Mouse (Mus musculus) frontal cortex, postnatal 10 days (tissue): Measurements from ENCODE around the gene Arfip1.

ENCODE experiments used
- DNase-seq, 2 experiments: peaks; one replicate each; pipeline ENCODE4 v3.0.0; 2022; ENCODE audit warnings: low spot score in 2 of 2, mixed read lengths in 1 of 2

The Arfip1 gene

DNA sequence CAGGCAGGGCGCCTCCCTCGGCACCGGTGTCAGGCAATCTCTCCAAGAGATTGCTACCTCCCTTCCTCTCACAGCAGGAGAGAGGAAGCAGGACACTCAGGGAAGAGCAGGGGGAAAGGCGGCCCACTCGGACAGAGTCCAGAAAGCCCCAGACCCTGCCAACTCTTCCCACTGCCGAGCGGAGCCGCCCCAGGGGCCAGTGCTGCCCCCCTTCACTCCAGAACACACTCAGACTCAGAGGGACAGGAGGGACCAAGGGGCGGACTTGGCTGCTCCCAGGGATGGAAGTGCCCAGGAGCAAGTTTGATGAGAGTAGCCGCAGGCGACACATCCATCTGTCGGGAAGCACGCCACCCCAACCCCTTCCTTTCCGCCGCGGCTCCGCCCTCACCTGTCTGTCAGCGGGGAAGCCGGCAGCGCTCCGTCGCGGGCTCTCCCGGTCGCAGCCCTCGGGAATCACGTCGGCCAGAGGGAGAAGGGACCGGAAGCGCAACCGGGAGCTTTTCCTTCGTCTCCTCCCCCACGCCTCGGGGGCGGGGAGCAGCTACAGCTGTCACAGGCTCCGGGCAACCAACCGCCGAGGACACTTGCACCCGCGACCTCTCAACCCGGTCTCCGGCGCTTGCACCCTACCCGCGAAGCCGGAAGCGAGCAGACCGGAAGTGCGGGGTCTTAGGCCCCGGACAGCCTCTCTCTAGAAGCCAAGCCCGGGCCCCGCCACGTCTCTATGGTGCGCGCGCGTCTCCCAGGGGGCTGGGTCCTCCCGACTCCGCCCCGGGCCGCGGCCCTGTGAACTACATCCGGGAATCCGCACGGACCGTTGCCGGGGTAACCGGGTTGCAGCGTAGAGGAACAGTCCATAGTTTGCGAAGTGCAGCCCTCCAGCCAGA, at the start of gene Arfip1:
Gene Arfip1, minus strand, starts transcription at position 603 of the 890 bp plus-strand sequence.
- peak; percentile 92 to 95 for DNase-seq

- DNase-seq: no peak
Observed at GRCm38 (mm10) chr3:84631586-84631985, 49.2 kb upstream of the Arfip1 start.

DNA sequence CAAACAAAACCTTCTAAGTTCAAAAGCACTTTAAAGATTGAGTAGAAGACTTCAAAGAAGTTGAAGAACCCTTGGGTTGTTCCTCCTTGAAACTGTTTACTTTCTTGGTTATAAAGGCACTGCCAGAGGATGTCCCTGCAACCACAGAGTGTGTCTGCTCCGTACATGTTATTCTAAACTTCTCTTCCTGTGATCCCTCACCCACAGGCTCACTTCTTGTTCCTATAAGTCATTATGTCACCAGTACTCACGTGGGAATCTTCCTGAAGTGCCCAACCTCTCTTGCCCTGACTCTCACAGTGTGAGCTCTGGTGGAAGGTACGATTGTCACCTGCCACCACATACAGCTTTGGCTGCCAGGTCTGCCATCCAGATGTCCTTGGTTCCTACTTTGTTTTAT, 39.6 kb upstream of the Arfip1 start:
- DNase-seq: no peak

DNA sequence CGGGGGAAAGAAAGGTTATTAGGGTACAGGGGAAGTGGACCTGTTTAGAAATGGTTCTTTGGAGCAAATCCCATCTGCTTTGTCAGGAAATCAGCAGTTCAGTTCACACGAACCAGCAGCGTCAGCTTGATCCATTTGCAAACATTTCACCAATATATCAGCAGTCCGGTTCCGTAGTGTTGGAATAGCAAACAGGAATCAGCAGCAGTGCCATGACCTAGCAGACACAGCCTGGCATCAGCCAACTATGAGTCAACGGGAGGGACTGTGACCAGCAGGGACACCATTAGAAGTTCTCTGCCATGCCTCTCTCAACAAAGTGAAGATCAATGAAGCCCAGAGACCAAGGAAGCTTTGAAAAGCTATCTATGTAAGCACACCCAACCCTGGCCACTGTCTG, 37.3 kb upstream of the Arfip1 start:
- no peak for DNase-seq

GRCm38 (mm10) chr3:84619056-84619455, 36.6 kb upstream of the Arfip1 start:
- DNase-seq: no peak

DNA sequence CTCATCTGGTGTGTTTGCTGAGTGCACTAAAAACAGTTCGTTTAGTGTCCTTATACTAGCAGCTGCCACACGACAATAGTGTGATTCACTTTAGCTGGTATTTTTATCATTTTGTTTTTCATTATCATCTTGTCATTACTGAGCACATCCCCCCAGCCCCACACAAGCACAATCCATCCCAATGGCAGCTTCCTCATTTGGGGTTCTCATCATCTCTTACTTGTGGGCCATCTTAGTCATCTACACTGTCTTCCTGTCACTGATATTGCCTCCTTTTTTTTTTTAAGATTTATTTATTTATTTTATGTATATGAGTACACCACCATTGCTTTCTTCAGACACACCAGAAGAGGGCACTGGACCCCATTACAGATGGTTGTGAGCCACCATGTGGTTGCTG, 36.2 kb upstream of the Arfip1 start:
- no peak for DNase-seq

DNA sequence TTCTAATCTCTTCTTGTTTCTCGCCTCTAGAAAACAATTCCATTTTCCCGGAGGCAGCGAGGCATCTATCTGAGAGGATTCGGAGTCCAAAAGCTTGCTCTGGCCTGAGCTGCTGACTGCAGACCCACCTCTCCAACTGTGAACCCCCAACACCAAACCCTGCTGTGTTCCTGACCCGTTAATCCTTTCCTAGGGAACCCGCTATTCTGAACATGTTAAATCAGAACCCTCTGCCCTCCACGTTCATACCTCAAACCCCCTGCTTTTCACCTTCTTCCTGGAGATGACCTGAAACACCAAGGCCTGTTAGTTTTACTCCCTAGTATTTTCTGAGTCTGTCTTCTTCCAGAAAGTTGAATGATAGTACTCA, 33.4 kb upstream of the Arfip1 start:
- no peak for DNase-seq

DNA sequence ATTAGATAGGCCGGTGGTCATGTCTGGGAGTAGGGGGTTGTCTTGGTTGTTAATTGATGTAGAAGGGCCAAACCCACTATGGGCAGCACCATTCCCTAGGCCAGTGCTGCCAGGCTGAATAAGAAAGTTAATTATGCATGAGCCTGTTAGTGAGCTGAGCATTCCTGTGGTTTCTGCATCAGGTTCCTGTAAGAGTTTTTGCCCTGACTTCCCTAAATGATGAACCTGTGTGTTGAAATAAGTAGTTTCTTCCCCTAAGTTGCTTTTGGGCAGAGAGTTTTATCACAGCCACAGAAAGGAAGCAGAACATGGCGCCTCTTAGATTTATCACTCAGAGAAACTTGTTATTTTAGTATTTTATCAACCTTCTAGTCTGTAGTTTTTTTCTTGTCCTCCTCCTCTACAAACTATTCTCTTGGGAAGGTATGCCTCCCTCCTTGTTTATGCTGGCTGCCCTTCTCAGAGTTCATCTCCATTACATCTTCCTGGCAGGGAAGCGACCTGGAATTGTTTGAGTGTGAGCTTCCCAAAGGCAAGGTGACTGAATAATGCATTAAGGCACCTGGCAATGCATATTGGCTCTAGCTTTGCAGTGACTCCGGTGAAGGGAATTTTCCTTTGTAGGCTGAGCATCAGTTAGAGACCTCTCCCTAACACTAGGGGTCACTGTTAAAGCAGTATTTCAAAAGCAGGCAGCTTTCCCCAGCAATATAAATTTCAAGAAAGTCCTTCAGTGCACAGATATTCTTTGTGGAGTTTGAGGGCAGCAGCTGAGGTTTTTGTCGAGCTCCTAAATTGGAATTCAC, 32.8 kb upstream of the Arfip1 start:
- DNase-seq: peak in 1 of 2 experiments; percentile 19

GRCm38 (mm10) chr3:84610183-84610710, 27.8 kb upstream of the Arfip1 start:
- DNase-seq: no peak

GRCm38 (mm10) chr3:84603212-84603611, 20.8 kb upstream of the Arfip1 start:
- no peak for DNase-seq

DNA sequence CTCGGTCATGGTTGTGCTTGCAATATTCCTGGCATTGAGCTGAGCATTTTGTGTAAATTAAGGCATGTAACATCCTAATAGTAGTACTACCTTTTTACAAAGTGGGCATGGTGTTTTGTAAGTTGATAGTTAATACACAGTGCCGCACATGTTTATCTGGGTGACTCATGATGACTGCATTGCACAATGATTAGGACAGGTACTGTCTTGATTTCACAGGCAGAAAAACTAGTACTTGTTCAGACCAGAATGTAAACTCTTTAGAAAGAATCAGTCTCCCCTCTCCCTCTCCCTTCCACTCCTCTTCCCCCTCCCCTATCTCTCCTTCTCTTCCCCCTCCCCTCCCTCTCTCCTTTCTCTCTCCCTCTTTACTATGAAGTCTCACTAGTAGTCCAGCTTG, 20.3 kb upstream of the Arfip1 start:
- DNase-seq: no peak

GRCm38 (mm10) chr3:84601870-84602495, 19.6 kb upstream of the Arfip1 start:
- no peak for DNase-seq

GRCm38 (mm10) chr3:84598756-84599155, 16.3 kb upstream of the Arfip1 start:
- DNase-seq: no peak

DNA sequence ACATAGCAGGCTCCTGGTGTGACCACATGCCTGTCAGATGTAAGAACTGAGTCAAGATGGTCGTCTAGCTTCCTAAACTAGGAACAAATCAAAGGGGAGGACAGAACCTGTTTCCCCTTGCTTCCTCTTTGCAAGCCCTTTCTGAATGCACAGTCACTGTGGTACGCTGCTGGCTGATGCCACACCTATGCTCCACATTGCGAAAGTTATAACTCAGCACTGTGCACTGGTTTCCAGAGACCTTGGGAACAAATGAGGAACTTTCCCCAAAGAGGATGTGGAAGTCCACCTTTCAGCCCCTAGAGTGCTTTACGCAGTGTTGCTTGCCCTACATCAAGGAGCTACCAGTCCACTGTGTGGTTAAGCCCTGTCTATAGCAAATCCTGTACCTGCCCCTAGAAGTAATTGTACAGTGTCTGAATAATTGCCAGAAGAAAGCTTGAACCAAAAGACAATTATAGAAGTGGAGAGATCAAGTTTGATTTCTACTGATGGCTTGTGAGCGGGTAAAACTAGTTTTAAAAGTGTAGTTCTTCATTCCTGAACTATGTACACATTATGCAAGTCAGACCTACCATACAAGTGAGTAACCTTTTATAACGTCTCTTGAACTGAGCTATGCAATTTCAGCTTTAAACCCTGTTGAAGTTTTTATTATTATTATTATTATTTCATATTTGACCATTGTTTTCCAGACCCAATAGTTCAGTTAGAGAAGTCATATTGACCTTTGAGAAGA, 15.7 kb upstream of the Arfip1 start:
- DNase-seq: no peak

DNA sequence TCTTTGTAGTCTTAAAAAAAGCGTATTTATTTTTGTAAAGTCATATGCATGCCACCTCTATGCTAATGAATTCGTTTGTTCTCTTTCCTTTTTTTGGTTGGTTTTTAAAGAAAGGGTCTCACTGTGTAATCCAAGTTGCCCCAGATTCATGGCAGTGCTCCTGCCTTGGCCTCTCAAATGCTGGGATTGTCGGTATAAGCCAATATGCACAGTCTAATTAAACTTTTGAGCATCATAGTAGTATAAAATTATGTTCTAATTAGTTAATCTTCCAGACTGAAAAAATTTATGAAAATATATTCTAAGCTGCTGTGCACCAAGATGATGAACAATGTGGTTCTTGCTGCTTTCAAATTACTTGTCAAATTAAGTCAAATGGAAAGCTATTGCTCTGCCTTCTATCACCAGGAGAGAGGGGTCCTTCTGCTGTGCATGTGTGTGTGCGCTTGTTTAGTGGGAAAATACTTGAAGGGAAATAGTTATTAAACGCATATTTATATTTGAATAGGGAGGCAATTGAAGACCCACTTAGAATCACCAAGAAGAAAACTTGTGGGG, 13.3 kb upstream of the Arfip1 start:
- DNase-seq: no peak

DNA sequence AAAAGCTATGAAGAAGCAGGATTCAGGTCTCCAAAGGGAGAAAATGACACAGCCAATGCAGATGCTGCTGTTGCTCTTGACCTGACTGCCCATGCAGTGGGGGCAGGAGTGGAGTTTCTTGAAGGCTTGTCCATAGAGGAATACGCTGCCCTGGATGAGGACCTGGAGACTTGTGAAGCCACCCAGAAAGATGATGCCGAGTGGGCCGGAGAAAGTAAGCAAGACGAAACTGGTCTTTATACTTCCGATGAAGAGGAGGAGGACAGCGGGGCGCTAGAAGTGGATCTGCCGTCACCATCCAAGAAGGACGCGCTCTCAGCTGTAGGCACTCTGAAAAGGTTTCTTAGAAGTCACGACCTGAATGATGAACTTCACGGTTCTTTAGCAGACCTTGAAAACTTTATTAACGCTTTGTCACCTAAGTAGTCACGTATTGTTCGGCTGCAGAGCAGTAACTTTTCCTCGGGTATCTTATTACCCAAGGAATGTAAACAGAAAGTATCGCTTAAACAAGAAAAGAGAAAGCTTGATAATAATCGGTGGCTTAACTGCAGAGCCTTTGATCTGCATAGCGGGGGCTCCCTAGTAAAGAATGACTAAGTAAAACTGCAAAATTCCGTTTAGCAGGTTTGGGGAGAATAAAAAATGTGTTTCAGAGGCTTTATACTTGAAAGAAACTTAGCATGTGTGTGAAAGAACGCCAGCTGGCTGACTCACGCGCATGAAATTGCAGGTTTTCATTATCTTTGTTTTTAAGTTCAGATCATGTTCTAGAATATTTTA, 12.7 kb upstream of the Arfip1 start:
- no peak for DNase-seq

DNA sequence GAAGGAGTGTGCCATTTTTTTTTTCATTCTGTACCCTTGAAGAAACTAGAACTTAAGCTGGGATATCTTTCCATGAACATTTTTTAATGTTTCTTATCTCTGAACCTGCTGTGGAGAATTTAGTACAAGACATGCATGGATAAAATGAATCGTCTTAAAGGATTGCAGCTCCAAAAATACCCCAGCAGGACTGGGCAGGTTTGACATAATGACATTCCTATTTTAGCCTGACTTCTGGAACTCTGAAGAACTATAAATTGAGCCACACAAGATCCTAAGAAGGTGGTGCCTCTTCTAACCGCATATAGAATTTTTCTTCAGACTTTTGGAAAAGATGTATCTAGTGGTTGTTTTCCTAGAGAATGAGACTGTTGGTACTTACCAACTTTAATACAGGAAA, 10.8 kb upstream of the Arfip1 start, which contains the start of gene Tigd4:
Gene Tigd4, plus strand, starts transcription at position 301 of the 400 bp plus-strand sequence.
- DNase-seq: no peak

DNA sequence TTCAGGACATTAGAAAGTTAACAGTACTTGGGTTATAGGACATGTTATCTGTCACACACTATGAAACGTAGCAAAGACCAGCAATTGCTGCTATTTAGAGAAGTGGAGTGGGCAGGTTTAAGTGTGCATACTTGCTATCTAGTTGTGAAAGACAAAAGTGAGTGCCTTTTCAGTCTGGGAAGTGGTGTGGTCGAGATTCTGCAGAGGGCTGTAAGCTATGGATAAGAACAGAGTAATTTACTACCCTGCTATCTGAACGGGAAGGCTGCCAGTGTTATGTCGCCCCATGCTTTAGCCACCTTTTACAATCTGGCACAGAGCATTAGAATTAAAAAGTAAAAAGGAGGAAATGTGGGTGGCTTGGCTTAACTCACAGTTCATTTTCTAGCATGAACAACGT, 4.3 kb upstream of the Arfip1 start:
- DNase-seq: no peak

- no peak for DNase-seq
Observed at GRCm38 (mm10) chr3:84582913-84583276, 470 bp upstream of the Arfip1 start.

- no peak for DNase-seq
Observed at GRCm38 (mm10) chr3:84581696-84582022, 766 bp downstream of the Arfip1 start.
